In the genomic region with DNA sequence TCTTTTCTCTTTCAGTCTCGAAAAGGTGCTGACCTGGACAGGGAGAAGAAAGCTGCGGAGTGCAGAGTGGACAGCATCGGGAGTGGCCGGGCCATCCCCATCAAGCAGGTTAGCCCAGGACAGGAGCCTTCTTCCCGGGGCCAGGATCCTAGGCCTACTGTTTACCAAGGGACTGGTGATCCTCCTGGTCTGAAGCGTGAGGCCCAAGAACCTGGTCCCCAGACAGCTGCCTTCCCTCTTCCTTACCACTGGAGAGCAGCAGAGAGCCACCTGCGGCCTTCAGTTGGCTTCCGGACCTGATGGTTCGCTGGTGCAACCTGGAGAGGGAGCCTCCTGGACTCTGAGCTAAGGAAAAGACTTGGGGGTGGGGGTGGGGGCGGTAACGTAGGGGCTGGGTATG, we compare ENCODE assay signal across 8 mouse cellular contexts. TPM values are rescaled to one million over a fixed set of nuclear protein-coding genes. Genes with fewer than 3 reads are reported as not detected.
A peak's percentile ranks its signal among the peaks of the same experiment; 100 is the strongest.
DNase-seq lines count a peak whose midpoint lies in the region; ATAC-seq lines count a peak whose summit lies in the region.

No protein-coding gene starts in this region.

- H3K9me3 ChIP-seq in forebrain, embryonic 13.5 days (replicated peaks) = no peaks in the 10 kb centered on the region
- H3K9me3 ChIP-seq in hindbrain, embryonic 11.5 days (ENCODE audit: control insufficient read depth, low read length) = no peaks in the 10 kb centered on the region

- no peak overlapping the region for H3K9ac ChIP-seq in forebrain, embryonic 13.5 days
- no peak overlapping the region for H3K9ac ChIP-seq in hindbrain, embryonic 11.5 days (ENCODE audit: low read depth, low read length)

- no peak overlapping the region for H3K27ac ChIP-seq in forebrain, embryonic 13.5 days
- 0 out of 2 replicates have a peak overlapping the region, but pooled peaks have one; percentile 60 for H3K27ac ChIP-seq in hindbrain, embryonic 11.5 days (ENCODE audit: low read depth, low read length)

- peaks cover 60% of the 10 kb centered on the region for H3K4me1 ChIP-seq in forebrain, embryonic 13.5 days
- H3K4me1 ChIP-seq in hindbrain, embryonic 11.5 days (replicated peaks; ENCODE audit: control insufficient read depth, insufficient read depth, low read length) = peaks cover 33% of the 10 kb centered on the region

- peak; percentile 93 for DNase-seq in heart, adult 11 months
- no peak for DNase-seq in heart, postnatal 25 days (ENCODE audit: low spot score)
- DNase-seq in c-Kit-positive CD71-negative TER-119-negative erythroid progenitor cells, embryonic 14.5 days (ENCODE audit: low read depth) = peak; percentile 50
- peak; percentile 85 for DNase-seq in hindbrain, embryonic 11.5 days (ENCODE audit: low spot score)
- peak; percentile 58 to 70 for DNase-seq in left cerebral cortex, postnatal 10 days (ENCODE audit: extremely low spot score in 1 of 2, low spot score in 2 of 2)
- peak; percentile 74 to 76 for DNase-seq in lung, postnatal 4 days
- DNase-seq in right cerebral cortex, adult 2 months (ENCODE audit: low spot score in 2 of 2) = peak; percentile 75 to 76

- H3K4me3 ChIP-seq in forebrain, embryonic 13.5 days = no peak overlapping the region
- H3K4me3 ChIP-seq in hindbrain, embryonic 11.5 days (ENCODE audit: low read depth, low read length) = no peak overlapping the region

- peaks cover 74% of the 10 kb centered on the region for H3K36me3 ChIP-seq in forebrain, embryonic 13.5 days (ENCODE audit: poor library complexity, severe bottlenecking)
- H3K36me3 ChIP-seq in hindbrain, embryonic 11.5 days (ENCODE audit: control insufficient read depth, insufficient read depth, low read length) = peaks cover 11% of the 10 kb centered on the region

- intact Hi-C loops in heart, postnatal 25 days (cut with DNase I) = no loop called here
- intact Hi-C loops in left cerebral cortex, postnatal 10 days (cut with DNase I) = loop anchor here (10.0 kb wide), 1 partner anchor 171 kb away; no protein-coding TSS in a partner anchor

- ATAC-seq in forebrain, embryonic 13.5 days = peak; percentile 9; the same call in 1 of the 2 replicates
- ATAC-seq in hindbrain, embryonic 11.5 days (ENCODE audit: low FRiP score) = no peak

- 14% methylated on average over 11 of the region's 11 CpGs for whole genome bisulfite sequencing in forebrain, embryonic 13.5 days
- 25% methylated on average over 11 of the region's 11 CpGs for WGBS in hindbrain, embryonic 11.5 days

- peaks cover 28% of the 10 kb centered on the region for H3K27me3 ChIP-seq in forebrain, embryonic 13.5 days
- no peaks in the 10 kb centered on the region; the same call in 1 of the 2 replicates for H3K27me3 ChIP-seq in hindbrain, embryonic 11.5 days (ENCODE audit: control insufficient read depth, insufficient read depth, low read length)

- no peak overlapping the region for H3K4me2 ChIP-seq in forebrain, embryonic 13.5 days
- no peak overlapping the region for H3K4me2 ChIP-seq in hindbrain, embryonic 11.5 days (replicated peaks; ENCODE audit: low read depth, low read length)

RNA-seq across cellular contexts. Expression of gene Agap3, which starts 31.3 kb away (rescaled TPM):
- total RNA-seq in heart, postnatal 25 days (2021) = 10 to 100 TPM; 80.4 to 80.7 TPM
- polyA plus RNA-seq in forebrain, embryonic 13.5 days (2015; fragmentation: Nextera tagmentation; extraction: Ambion mirVana) = 38.0 and 39.2 TPM in 2 replicates
- 38.8 and 50.1 TPM in 2 replicates for polyA plus RNA-seq in hindbrain, embryonic 11.5 days (2014; fragmentation: Nextera tagmentation; extraction: Ambion mirVana)
- 100 to 1,000 TPM; 488 to 490 TPM for total RNA-seq in left cerebral cortex, postnatal 10 days (2021)

RNA-seq across cellular contexts. Expression of gene Tmub1, which starts 35.7 kb away (rescaled TPM):
- 10 to 100 TPM in 1 of 2 experiments, 1 to 10 TPM in 1; 9.1 to 12.0 TPM for total RNA-seq in heart, postnatal 25 days (2021)
- polyA plus RNA-seq in forebrain, embryonic 13.5 days (2015; fragmentation: Nextera tagmentation; extraction: Ambion mirVana) = 32.5 and 35.4 TPM in 2 replicates
- polyA plus RNA-seq in hindbrain, embryonic 11.5 days (2014; fragmentation: Nextera tagmentation; extraction: Ambion mirVana) = 30.0 and 33.6 TPM in 2 replicates
- 10 to 100 TPM; 29.1 to 29.4 TPM for total RNA-seq in left cerebral cortex, postnatal 10 days (2021)

RNA-seq across cellular contexts. Expression of gene Fastk, which starts 38.2 kb away (rescaled TPM):
- 100 to 1,000 TPM; 275 to 314 TPM for total RNA-seq in heart, postnatal 25 days (2021)
- 85.3 and 86.9 TPM in 2 replicates for polyA plus RNA-seq in forebrain, embryonic 13.5 days (2015; fragmentation: Nextera tagmentation; extraction: Ambion mirVana)
- polyA plus RNA-seq in hindbrain, embryonic 11.5 days (2014; fragmentation: Nextera tagmentation; extraction: Ambion mirVana) = 86.7 and 88.5 TPM in 2 replicates
- total RNA-seq in left cerebral cortex, postnatal 10 days (2021) = 100 to 1,000 TPM in 1 of 2 experiments, 10 to 100 TPM in 1; 96.6 to 105 TPM

RNA-seq across cellular contexts. Expression of gene Gbx1, which starts 43.7 kb away (rescaled TPM):
- not detected for total RNA-seq in heart, postnatal 25 days (2021)
- polyA plus RNA-seq in forebrain, embryonic 13.5 days (2015; fragmentation: Nextera tagmentation; extraction: Ambion mirVana) = 0.90 and 0.97 TPM in 2 replicates
- polyA plus RNA-seq in hindbrain, embryonic 11.5 days (2014; fragmentation: Nextera tagmentation; extraction: Ambion mirVana) = 1.0 and 1.9 TPM in 2 replicates
- total RNA-seq in left cerebral cortex, postnatal 10 days (2021) = under 1 TPM; 0.18 to 0.26 TPM

RNA-seq across cellular contexts. Expression of gene Asb10, which starts 57.5 kb away (rescaled TPM):
- 10 to 100 TPM; 85.1 to 85.9 TPM for total RNA-seq in heart, postnatal 25 days (2021)
- 0.06 and 0.15 TPM in 2 replicates for polyA plus RNA-seq in forebrain, embryonic 13.5 days (2015; fragmentation: Nextera tagmentation; extraction: Ambion mirVana)
- polyA plus RNA-seq in hindbrain, embryonic 11.5 days (2014; fragmentation: Nextera tagmentation; extraction: Ambion mirVana) = 0.20 and 0.33 TPM in 2 replicates
- under 1 TPM; 0.24 to 0.45 TPM for total RNA-seq in left cerebral cortex, postnatal 10 days (2021)

Comparison
In these comparisons a context has a peak if more than half of its experiments do, and no peak if none do; other contexts are left out.
1. RNA of gene Agap3, which starts 31.3 kb away (total RNA-seq): 488 to 490 TPM in left cerebral cortex, postnatal 10 days; 80.4 to 80.7 TPM in heart, postnatal 25 days; every median in the first group is over 4 times any median in the second.